Mouse (Mus musculus) myocyte (in vitro differentiated cells): Measurements from ENCODE around the gene Gm20388. TPM values are rescaled to one million over a fixed set of nuclear protein-coding genes. Genes with fewer than 3 reads are reported as not detected.
A peak's percentile ranks its signal among the peaks of the same experiment; 100 is the strongest.

Experiments used
- H3K27me3 ChIP-seq: one replicate; pipeline ENCODE4 v1.6.1; 2011; ENCODE audit not compliant: control insufficient read depth, insufficient read depth, insufficient read length
- H3K36me3 ChIP-seq: one replicate; pipeline ENCODE4 v1.6.1; 2011; ENCODE audit not compliant: control insufficient read depth, insufficient read depth
- H3K4me2 ChIP-seq: one replicate; pipeline ENCODE4 v1.6.1; 2011; ENCODE audit warnings: low read depth, control low read depth
- H3K4me3 ChIP-seq: one replicate; pipeline ENCODE4 v1.5.1; 2011; ENCODE audit warnings: mild to moderate bottlenecking, control low read depth, moderate library complexity
- H3K79me2 ChIP-seq: one replicate; pipeline ENCODE4 v1.6.1; 2011; ENCODE audit not compliant: control insufficient read depth, insufficient read depth
- H3ac ChIP-seq: one replicate; pipeline ENCODE4 v1.6.1; 2011; ENCODE audit not compliant: control insufficient read depth, insufficient read length
- CEBPB ChIP-seq: IDR thresholded peaks from 2 replicates; pipeline ENCODE4 v1.6.1; 2011; ENCODE audit warnings: mild to moderate bottlenecking, moderate library complexity; ENCODE audit not compliant: poor library complexity, insufficient read depth, severe bottlenecking
- E2F4 ChIP-seq: IDR thresholded peaks from one replicate; pipeline ENCODE4 v1.6.1; 2011; ENCODE audit warnings: mild to moderate bottlenecking, control low read depth, moderate library complexity; ENCODE audit not compliant: insufficient read depth
- MAX ChIP-seq: IDR thresholded peaks from one replicate; pipeline ENCODE4 v1.6.1; 2011; ENCODE audit warnings: low read depth, mild to moderate bottlenecking, control low read depth
- MYOD1 ChIP-seq, 3 experiments: IDR thresholded peaks; one replicate each; pipeline ENCODE4 v1.6.1; 2011; ENCODE audit warnings: control low read depth in 2 of 3, low read depth in 2 of 3, mild to moderate bottlenecking in 2 of 3, moderate library complexity in 1 of 3; ENCODE audit not compliant: insufficient read length in 2 of 3, control insufficient read depth in 1 of 3
- MYOG ChIP-seq, 3 experiments: IDR thresholded peaks; one replicate each; pipeline ENCODE4 v1.6.1; 2011; ENCODE audit warnings: control low read depth in 2 of 3, low read depth in 2 of 3, mild to moderate bottlenecking in 2 of 3; ENCODE audit not compliant: insufficient read length in 2 of 3, control insufficient read depth in 1 of 3, insufficient read depth in 1 of 3
- POLR2A ChIP-seq: IDR thresholded peaks from one replicate; pipeline ENCODE4 v1.6.1; 2011; ENCODE audit warnings: low read depth, mild to moderate bottlenecking, control low read depth, moderate library complexity; ENCODE audit not compliant: insufficient read length
- POLR2AphosphoS2 ChIP-seq: IDR thresholded peaks from one replicate; pipeline ENCODE4 v1.6.1; 2011; ENCODE audit warnings: low read depth, control low read depth; ENCODE audit not compliant: insufficient read length
- REST ChIP-seq: IDR thresholded peaks from one replicate; pipeline ENCODE4 v1.6.1; 2011; ENCODE audit warnings: mild to moderate bottlenecking, control low read depth, moderate library complexity; ENCODE audit not compliant: insufficient read depth, insufficient read length
- SRF ChIP-seq: IDR thresholded peaks from one replicate; pipeline ENCODE4 v1.6.1; 2011; ENCODE audit warnings: low read depth; ENCODE audit not compliant: control insufficient read depth, insufficient read length
- TCF12 ChIP-seq: IDR thresholded peaks from one replicate; pipeline ENCODE4 v1.6.1; 2011; ENCODE audit warnings: mild to moderate bottlenecking, control low read depth; ENCODE audit not compliant: poor library complexity, insufficient read depth, severe bottlenecking
- TCF3 ChIP-seq: IDR thresholded peaks from one replicate; pipeline ENCODE4 v1.6.1; 2011; ENCODE audit warnings: low read depth, control low read depth; ENCODE audit not compliant: insufficient read length
- USF1 ChIP-seq: IDR thresholded peaks from one replicate; pipeline ENCODE4 v1.6.1; 2011; ENCODE audit warnings: low read depth, mild to moderate bottlenecking, control low read depth, moderate library complexity
- polyA plus RNA-seq: library from polyadenylated mRNA; unstranded; fragments of >200 nt; fragmentation: generic; extraction: Trizol; gene quantifications from one replicate; pipeline ENCODE4 v1.2.1, GENCODE M21; 2012; ENCODE audit warnings: missing spikeins

Gene Gm20388
- polyA plus RNA-seq, 1 experiment = 15.3 TPM

DNA sequence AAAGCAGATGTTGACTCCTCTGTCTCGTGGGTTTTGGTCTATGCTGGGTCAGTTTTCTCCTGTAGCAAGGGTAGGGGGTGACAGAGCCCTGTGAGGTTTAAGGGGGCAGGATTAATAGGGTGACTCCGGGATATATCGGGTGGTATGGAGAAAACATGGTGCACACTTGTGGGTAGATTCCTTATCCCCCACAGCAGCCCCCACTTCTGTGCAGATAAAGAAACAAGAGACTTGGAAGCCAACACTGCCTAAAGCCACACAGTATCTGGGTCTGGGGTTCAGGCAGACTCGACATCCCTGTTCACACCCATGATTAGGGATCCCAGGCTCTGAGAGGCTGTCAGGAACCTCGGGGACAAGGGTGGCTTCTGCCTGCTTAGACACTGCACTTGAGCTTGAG is 509.6 kb downstream of the Gm20388 start:
- Histone ChIP-seq H3K27me3 (no peaks in the 10 kb centered on the region), H3K36me3 (no peaks in the 10 kb centered on the region), H3ac (no peak overlapping the region), H3K4me3 (no peak overlapping the region), H3K79me2 (no peaks in the 10 kb centered on the region), H3K4me2 (no peak overlapping the region)
- TF ChIP-seq TCF3 (no peak), E2F4 (no peak), POLR2AphosphoS2 (no peak), MYOG (IDR thresholded peaks at IDR 0.05; ENCODE audit: control insufficient read depth in 1 of 3, insufficient read depth in 1 of 3, insufficient read length in 2 of 3, low read depth in 2 of 3) (no peak), REST (no peak), SRF (no peak), CEBPB (no peak), USF1 (no peak), MYOD1 (IDR thresholded peaks at IDR 0.05; ENCODE audit: control insufficient read depth in 1 of 3, insufficient read length in 2 of 3, low read depth in 2 of 3) (no peak), POLR2A (no peak), MAX (no peak), TCF12 (no peak)

- no peak for TF ChIP-seq USF1
- TF ChIP-seq POLR2A = no peak
- TF ChIP-seq REST = no peak
- no peak for TF ChIP-seq TCF12
- no peak for TF ChIP-seq POLR2AphosphoS2
- no peak for TF ChIP-seq CEBPB
- peak in 1 of 3 experiments; percentile 50 for TF ChIP-seq MYOG (IDR thresholded peaks at IDR 0.05; ENCODE audit: control insufficient read depth in 1 of 3, insufficient read depth in 1 of 3, insufficient read length in 2 of 3, low read depth in 2 of 3)
- no peak for TF ChIP-seq MAX
- TF ChIP-seq E2F4 = no peak
- TF ChIP-seq MYOD1 (IDR thresholded peaks at IDR 0.05; ENCODE audit: control insufficient read depth in 1 of 3, insufficient read length in 2 of 3, low read depth in 2 of 3) = peak in 1 of 3 experiments; percentile 46
- no peak for TF ChIP-seq SRF
- TF ChIP-seq TCF3 = no peak
- H3K79me2 ChIP-seq = no peaks in the 10 kb centered on the region
- H3K4me2 ChIP-seq = no peak overlapping the region
- H3K36me3 ChIP-seq = no peaks in the 10 kb centered on the region
- H3K4me3 ChIP-seq = no peak overlapping the region
- H3ac ChIP-seq = no peak overlapping the region
- no peaks in the 10 kb centered on the region for H3K27me3 ChIP-seq
Observed at GRCm38 (mm10) chr8:120421638-120422037, 511.0 kb downstream of the Gm20388 start.

DNA sequence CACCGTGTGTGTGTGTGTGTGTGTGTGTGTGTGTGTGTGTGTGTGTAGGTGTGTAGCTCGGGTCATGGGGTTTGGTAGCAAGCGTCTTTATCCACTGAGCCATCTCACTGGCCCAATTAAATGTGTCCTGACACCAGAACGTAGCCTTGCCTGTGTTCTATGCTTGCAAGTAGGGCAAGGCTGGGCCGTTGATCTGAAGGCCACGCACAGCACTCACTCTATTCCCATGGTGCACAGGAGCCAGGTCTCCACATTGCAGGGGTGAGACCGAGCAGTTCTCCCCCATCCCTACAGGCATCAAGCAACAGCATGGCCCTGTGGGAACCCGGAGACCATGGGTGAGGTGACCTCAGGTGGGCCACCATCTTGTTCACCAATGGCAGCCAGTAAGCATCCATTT is 511.6 kb downstream of the Gm20388 start:
- no peaks in the 10 kb centered on the region for H3K79me2 ChIP-seq
- H3ac ChIP-seq = no peak overlapping the region
- H3K4me3 ChIP-seq = no peak overlapping the region
- H3K4me2 ChIP-seq = no peak overlapping the region
- TF ChIP-seq REST (no peak), SRF (no peak), POLR2AphosphoS2 (no peak), MYOG (IDR thresholded peaks at IDR 0.05; ENCODE audit: control insufficient read depth in 1 of 3, insufficient read depth in 1 of 3, insufficient read length in 2 of 3, low read depth in 2 of 3) (no peak), USF1 (no peak), CEBPB (no peak), E2F4 (no peak), TCF12 (no peak), MYOD1 (IDR thresholded peaks at IDR 0.05; ENCODE audit: control insufficient read depth in 1 of 3, insufficient read length in 2 of 3, low read depth in 2 of 3) (no peak), TCF3 (no peak), MAX (no peak), POLR2A (no peak)
- H3K36me3 ChIP-seq = no peaks in the 10 kb centered on the region
- H3K27me3 ChIP-seq = no peaks in the 10 kb centered on the region

DNA sequence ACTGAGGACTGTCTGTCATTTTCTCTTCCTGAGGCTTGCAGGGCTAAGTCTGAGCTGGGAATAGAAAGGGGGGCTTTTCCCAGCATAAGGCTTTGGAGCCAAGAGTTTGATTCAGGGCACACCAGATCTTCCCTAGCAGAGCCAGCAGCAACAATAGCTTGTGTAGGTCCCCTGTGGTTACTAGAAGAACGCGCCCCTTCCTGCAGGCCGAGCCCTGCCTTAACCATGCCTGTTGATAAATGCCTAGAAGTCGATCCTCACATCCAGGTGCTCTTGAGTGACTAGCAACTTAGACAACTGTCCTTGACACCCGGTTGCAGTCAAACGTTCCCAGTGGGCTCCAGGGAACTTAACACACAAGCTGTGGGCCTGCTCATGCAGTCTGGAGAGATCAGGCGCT is 512.9 kb downstream of the Gm20388 start:
- H3ac ChIP-seq = no peak overlapping the region
- no peaks in the 10 kb centered on the region for H3K27me3 ChIP-seq
- H3K79me2 ChIP-seq = no peaks in the 10 kb centered on the region
- no peak for TF ChIP-seq USF1
- no peak for TF ChIP-seq TCF12
- no peak for TF ChIP-seq POLR2A
- no peak for TF ChIP-seq MYOD1 (IDR thresholded peaks at IDR 0.05; ENCODE audit: control insufficient read depth in 1 of 3, insufficient read length in 2 of 3, low read depth in 2 of 3)
- no peak for TF ChIP-seq E2F4
- no peak overlapping the region for H3K4me3 ChIP-seq
- no peaks in the 10 kb centered on the region for H3K36me3 ChIP-seq
- H3K4me2 ChIP-seq = no peak overlapping the region

DNA sequence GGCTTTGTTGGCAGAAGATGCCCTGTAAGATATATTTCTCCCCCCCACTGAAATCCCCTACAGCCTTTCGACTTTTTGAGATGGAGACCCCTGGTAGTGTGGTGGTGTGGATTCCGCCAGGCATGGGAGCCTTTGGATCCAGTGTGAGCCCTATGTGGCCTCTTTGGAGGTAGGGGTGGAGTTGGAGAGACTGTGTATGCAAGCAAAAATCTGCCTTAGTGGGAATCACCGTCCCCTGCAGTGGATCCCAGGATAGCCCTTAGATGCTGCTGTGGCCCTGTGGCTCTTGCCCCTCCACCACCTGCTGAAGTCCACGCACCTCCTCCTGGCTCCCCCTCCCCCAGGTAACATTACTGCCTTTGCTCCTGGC is 514.2 kb downstream of the Gm20388 start:
- H3K27me3 ChIP-seq = no peaks in the 10 kb centered on the region
- H3K4me2 ChIP-seq = no peak overlapping the region
- no peak overlapping the region for H3K4me3 ChIP-seq
- H3K79me2 ChIP-seq = no peaks in the 10 kb centered on the region
- TF ChIP-seq REST = no peak
- no peak for TF ChIP-seq POLR2AphosphoS2
- TF ChIP-seq TCF12 = no peak
- TF ChIP-seq MAX = no peak
- TF ChIP-seq CEBPB = no peak
- TF ChIP-seq E2F4 = no peak
- TF ChIP-seq TCF3 = no peak
- no peak for TF ChIP-seq USF1
- H3K36me3 ChIP-seq = no peaks in the 10 kb centered on the region
- no peak overlapping the region for H3ac ChIP-seq
